Mouse (Mus musculus) heart, adult 2 months (tissue): Measurements from ENCODE around the gene Epm2aip1.

ENCODE experiments used
- CTCF ChIP-seq: fragments of 200-600 bp; IDR thresholded peaks from 2 replicates; pipeline ENCODE4 v1.8.1; 2022; ENCODE audit warnings: antibody characterized with exemption, mild to moderate bottlenecking, moderate library complexity
- EP300 ChIP-seq: fragments of 200-500 bp; IDR thresholded peaks from 2 replicates; pipeline ENCODE4 v1.6.1; 2011; ENCODE audit warnings: low read depth, low read length, control low read depth; ENCODE audit not compliant: insufficient read depth
- POLR2A ChIP-seq: fragments of 200-500 bp; IDR thresholded peaks from 2 replicates; pipeline ENCODE4 v1.6.1; 2011; ENCODE audit warnings: mild to moderate bottlenecking, low read depth, low read length, control low read depth; ENCODE audit not compliant: insufficient read depth

- TF ChIP-seq CTCF, result no peak
- TF ChIP-seq POLR2A, result no peak
- no peak for TF ChIP-seq EP300
These were observed 26.2 kb upstream of the Epm2aip1 start for GRCm38 (mm10) chr9:111245546-111245945.
